Mouse (Mus musculus): ENCODE results near the gene Slc16a4. TPM values are rescaled to one million over a fixed set of nuclear protein-coding genes. Genes with fewer than 3 reads are reported as not detected.
A peak's percentile ranks its signal among the peaks of the same experiment; 100 is the strongest.

Gene Slc16a4
- under 1 TPM; 0.26 to 0.36 TPM for total RNA-seq (2021)

- no peak for DNase-seq (ENCODE audit: low spot score)
- intact Hi-C loops (cut with DNase I): no loop called here
Measured at GRCm38 (mm10) chr3:107290764-107291381, at the start of gene Slc16a4. Gene Slc16a4 (plus strand): TSS chr3:107291230.

- no peak for DNase-seq (ENCODE audit: low spot score)
- intact Hi-C loops (cut with DNase I): no loop called here
Measured at GRCm38 (mm10) chr3:107241389-107242094, 49.5 kb upstream of the Slc16a4 start.

GRCm38 (mm10) chr3:107246876-107247275 lies 44.2 kb upstream of the Slc16a4 start:
- no peak for DNase-seq (ENCODE audit: low spot score)
- intact Hi-C loops (cut with DNase I): no loop called here

GRCm38 (mm10) chr3:107249042-107249441 lies 42.0 kb upstream of the Slc16a4 start:
- intact Hi-C loops (cut with DNase I): no loop called here
- DNase-seq (ENCODE audit: low spot score): no peak

DNA sequence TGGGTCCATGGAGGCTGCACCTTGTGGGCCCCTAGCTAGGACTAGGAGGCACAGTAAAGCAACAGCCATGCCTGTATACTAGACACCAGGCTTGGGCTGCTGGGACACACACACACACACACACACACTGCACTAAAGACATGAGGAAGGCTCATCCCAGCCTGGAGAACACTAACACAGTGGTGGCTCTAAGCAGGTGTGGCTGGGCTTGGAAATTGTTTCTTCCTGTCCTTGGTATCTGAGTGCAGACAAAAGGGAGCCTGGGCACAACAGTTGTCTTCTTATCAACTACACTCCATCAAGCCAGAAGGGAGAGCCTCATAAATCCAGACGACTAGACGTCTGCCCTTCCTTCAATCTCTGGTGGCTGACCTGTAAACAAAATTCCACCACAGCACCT lies 40.7 kb upstream of the Slc16a4 start:
- no peak for DNase-seq (ENCODE audit: low spot score)
- intact Hi-C loops (cut with DNase I): no loop called here

DNA sequence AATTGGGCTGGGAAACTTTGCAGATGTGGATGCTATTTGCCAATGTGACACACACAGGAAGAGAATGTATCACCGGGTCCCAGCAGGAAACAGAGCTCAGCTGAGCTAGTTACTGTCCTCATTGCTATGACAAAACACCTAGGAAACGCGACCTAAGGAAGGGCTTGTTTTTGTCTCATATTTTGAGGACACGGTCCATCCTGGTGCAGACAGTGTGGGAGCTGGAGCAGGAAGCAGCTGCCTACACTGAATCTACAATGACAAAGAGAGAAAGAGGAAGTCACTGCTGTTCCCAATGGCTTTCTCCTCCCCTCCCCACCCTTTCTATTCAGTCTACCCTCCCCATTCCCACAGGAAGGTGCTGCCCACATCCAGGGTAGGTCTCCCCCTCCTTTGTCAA lies 39.0 kb upstream of the Slc16a4 start:
- intact Hi-C loops (cut with DNase I): no loop called here
- DNase-seq (ENCODE audit: low spot score): peak; percentile 17

DNA sequence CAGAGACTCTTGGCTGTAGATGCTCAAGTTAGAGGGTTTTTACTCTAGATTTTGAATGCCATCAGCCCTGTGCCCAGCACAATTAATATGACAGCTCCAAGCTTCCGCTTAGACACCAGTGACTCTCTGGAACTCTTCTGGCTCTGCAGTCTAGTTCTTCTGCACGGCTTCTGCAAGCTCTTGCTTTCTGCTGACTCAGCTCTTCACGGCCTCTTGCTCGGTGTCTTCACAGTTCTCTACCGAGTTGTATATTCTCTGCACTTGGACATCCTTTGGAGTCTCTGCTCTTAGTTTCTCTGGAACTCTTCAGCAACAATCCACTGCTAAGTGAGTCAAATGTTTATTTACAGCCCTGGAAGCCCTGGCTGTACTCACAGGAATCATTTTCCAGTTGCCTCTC lies 37.1 kb upstream of the Slc16a4 start:
- no peak for DNase-seq (ENCODE audit: low spot score)
- intact Hi-C loops (cut with DNase I): no loop called here

GRCm38 (mm10) chr3:107255992-107256391 lies 35.0 kb upstream of the Slc16a4 start:
- intact Hi-C loops (cut with DNase I): no loop called here
- DNase-seq (ENCODE audit: low spot score): no peak

DNA sequence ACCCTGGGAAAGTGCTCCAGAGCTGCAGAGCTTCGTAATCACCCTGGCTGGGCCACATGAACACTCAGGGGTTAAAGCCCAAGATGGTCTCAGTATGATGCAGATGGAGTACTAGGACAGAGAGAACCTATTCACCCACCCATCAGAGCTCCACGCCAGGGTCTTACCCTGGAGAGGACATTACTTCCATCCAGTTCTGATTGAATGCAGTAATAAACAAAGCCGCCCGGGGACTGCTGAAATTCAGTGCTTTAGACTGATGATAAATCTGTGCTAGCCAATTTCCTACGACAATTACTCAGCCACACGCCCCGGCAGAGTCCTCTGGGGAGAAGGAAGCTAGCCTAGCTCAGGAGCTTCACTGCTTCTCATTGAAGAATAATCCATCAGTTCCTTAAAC lies 34.3 kb upstream of the Slc16a4 start:
- intact Hi-C loops (cut with DNase I): no loop called here
- no peak for DNase-seq (ENCODE audit: low spot score)

DNA sequence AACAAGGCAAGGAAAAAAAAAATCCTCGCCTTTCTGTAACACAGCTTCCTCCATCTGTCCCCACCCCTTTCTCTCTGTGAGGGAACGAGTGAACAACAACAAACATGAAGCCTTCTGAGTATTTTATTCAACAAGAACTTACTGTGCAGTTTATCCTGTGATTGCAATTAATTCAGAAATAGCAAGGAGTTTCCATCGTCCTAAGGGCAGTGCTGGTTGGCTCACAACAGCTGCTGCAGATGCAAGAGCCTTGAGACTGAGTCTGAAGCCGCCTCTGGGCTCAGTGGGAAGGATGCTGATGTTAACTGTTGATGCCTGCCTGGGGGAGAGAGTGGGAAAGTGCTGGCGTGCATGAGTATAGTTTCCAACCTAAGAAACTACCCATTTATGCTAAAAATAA lies 33.1 kb upstream of the Slc16a4 start:
- intact Hi-C loops (cut with DNase I): no loop called here
- DNase-seq (ENCODE audit: low spot score): no peak

- intact Hi-C loops (cut with DNase I): no loop called here
- DNase-seq (ENCODE audit: low spot score): peak; percentile 33
Measured at GRCm38 (mm10) chr3:107260956-107261850, 29.8 kb upstream of the Slc16a4 start.

- intact Hi-C loops (cut with DNase I): no loop called here
- peak; percentile 35 for DNase-seq (ENCODE audit: low spot score)
Measured at GRCm38 (mm10) chr3:107261851-107262165, 29.2 kb upstream of the Slc16a4 start.

- DNase-seq (ENCODE audit: low spot score): no peak
- intact Hi-C loops (cut with DNase I): no loop called here
Measured at GRCm38 (mm10) chr3:107266814-107267345, 24.1 kb upstream of the Slc16a4 start.

- DNase-seq (ENCODE audit: low spot score): no peak
- intact Hi-C loops (cut with DNase I): loop anchor here (10.0 kb wide), 1 partner anchor 178 kb away; no protein-coding TSS in a partner anchor
Measured at GRCm38 (mm10) chr3:107272433-107272832, 18.6 kb upstream of the Slc16a4 start.

- intact Hi-C loops (cut with DNase I): loop anchor here (1.0 to 10.0 kb wide), 3 partner anchors 41 to 179 kb away; no protein-coding TSS in a partner anchor
- peak; percentile 28 for DNase-seq (ENCODE audit: low spot score)
Measured at GRCm38 (mm10) chr3:107273820-107274219, 17.2 kb upstream of the Slc16a4 start.

DNA sequence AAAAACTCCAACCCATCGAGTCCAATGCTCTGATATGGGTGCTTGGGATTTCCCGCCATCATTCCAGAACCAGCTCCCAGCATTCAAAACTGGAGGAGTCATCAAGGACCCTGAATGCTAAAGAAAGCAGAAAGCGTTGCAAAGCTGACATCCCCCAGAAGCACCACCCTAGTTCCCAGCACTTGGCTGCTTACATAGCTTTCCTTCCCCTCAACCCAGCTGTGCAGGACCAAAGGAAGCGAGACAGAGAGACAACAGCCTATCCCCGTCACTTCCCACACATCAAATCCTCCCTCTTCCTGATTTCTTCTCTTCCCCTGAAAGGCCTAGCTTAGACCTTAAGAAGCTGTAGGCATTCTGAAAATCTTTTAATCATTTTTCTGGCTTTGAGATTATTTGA lies 15.7 kb upstream of the Slc16a4 start:
- no peak for DNase-seq (ENCODE audit: low spot score)
- intact Hi-C loops (cut with DNase I): loop anchor here (5.0 to 10.0 kb wide), 2 partner anchors 181 to 192 kb away; no protein-coding TSS in a partner anchor

- no peak for DNase-seq (ENCODE audit: low spot score)
- intact Hi-C loops (cut with DNase I): loop anchor here (5.0 to 10.0 kb wide), 2 partner anchors 181 to 191 kb away; no protein-coding TSS in a partner anchor
Measured at GRCm38 (mm10) chr3:107275996-107276395, 15.0 kb upstream of the Slc16a4 start.

GRCm38 (mm10) chr3:107276626-107277025 lies 14.4 kb upstream of the Slc16a4 start:
- intact Hi-C loops (cut with DNase I): loop anchor here (5.0 to 10.0 kb wide), 2 partner anchors 182 to 191 kb away; no protein-coding TSS in a partner anchor
- no peak for DNase-seq (ENCODE audit: low spot score)

- intact Hi-C loops (cut with DNase I): loop anchor here (2.0 to 10.0 kb wide), 3 partner anchors 52 to 189 kb away; no protein-coding TSS in a partner anchor
- peak; percentile 80 for DNase-seq (ENCODE audit: low spot score)
Measured at GRCm38 (mm10) chr3:107278479-107279269, 12.4 kb upstream of the Slc16a4 start, which contains the start of gene Lamtor5. Gene Lamtor5 (plus strand): TSS chr3:107278858.

All from heart, postnatal 25 days (tissue).